In the genomic region with DNA sequence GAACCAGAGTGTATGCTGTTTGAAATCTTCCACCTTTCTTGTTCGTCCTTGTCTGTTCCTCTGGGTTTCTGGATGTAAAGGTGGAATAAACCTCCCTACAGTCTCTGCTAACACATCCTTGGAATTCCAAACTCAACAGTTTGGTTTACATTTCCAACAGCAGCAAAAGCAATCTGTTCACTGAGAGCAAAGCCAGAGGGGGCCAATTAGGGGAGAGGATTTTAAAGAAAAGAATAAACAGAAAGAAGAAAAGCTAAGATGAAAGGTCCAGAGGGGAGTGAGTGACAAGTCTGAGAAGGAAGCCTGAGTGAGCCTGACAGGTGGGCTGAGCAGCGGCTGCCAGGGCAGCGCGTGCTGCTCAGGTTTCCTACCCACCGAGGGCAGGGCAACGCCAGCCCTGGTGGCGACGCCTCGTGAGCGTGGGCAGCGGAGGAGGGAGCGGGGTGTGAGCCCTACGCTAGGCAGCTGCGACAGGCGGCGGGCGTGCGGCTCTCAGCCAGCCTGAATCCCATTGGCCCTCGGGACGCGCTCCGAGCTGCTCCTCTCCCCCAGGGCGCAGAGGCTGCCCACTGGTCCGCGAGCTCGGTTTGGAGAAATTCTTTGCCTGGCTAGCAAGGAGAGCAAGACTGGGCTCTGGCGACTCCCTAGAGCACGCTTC, we compare ENCODE assay signal across 8 mouse cellular contexts. TPM values are rescaled to one million over a fixed set of nuclear protein-coding genes. Genes with fewer than 3 reads are reported as not detected.
A peak's percentile ranks its signal among the peaks of the same experiment; 100 is the strongest.
DNase-seq lines count a peak whose midpoint lies in the region; ATAC-seq lines count a peak whose summit lies in the region.

TSS of gene Vwc2 (plus strand) at position 648 of the 658 bp plus-strand sequence.

- 0% methylated on average over 28 of the region's 28 CpGs for WGBS in heart, embryonic 10.5 days

- no peak for DNase-seq in heart, embryonic 10.5 days (ENCODE audit: low spot score)
- DNase-seq in heart, postnatal 36 days: no peak
- peak; percentile 62 for DNase-seq in ZHBTc4 (ENCODE audit: low read depth, low spot score)
- DNase-seq in frontal cortex, postnatal 14 days (ENCODE audit: low spot score in 2 of 2): peak; percentile 14 to 18
- DNase-seq in left cerebral cortex, postnatal 36 days (ENCODE audit: low spot score in 2 of 2): peak; percentile 40 to 50
- DNase-seq in retina, postnatal 1 day: peak; percentile 77
- no peak for DNase-seq in thymus, postnatal 36 days

- H3K9me3 ChIP-seq in heart, embryonic 10.5 days: no peaks in the 10 kb centered on the region

- peaks cover 63% of the 10 kb centered on the region for H3K27me3 ChIP-seq in heart, embryonic 10.5 days (ENCODE audit: insufficient read depth, poor library complexity, severe bottlenecking)

- H3K36me3 ChIP-seq in heart, embryonic 10.5 days: no peaks in the 10 kb centered on the region

- ATAC-seq in CD4-positive, CD25-positive, alpha-beta regulatory T cell, adult 4 months: no peak

- H3K4me1 ChIP-seq in heart, embryonic 10.5 days: peaks cover 25% of the 10 kb centered on the region

- H3K27ac ChIP-seq in heart, embryonic 10.5 days: no peak within 1 kb of the TSS

- peak within 1 kb of the TSS; percentile 64 for H3K4me3 ChIP-seq in heart, embryonic 10.5 days

- intact Hi-C loops in heart, postnatal 36 days (cut with DNase I): no loop called here
- intact Hi-C loops in left cerebral cortex, postnatal 36 days (cut with DNase I): no loop called here

RNA-seq across cellular contexts. Expression of gene Vwc2, which starts in this region (rescaled TPM):
- 0.23 and 0.35 TPM in 2 replicates for polyA plus RNA-seq in heart, embryonic 10.5 days (2016; fragmentation: Nextera tagmentation; extraction: Ambion mirVana)
- not detected for total RNA-seq in heart, postnatal 36 days (2021)
- total RNA-seq in left cerebral cortex, postnatal 36 days (2021): 10 to 100 TPM in 1 of 2 experiments, 1 to 10 TPM in 1; 9.0 to 10.9 TPM
- under 1 TPM; 0.20 to 0.27 TPM for polyA plus RNA-seq in CD4-positive, CD25-positive, alpha-beta regulatory T cell, adult 4 months (2017; shearing (Covaris generic))

Comparison
In these comparisons a context has a peak if more than half of its experiments do, and no peak if none do; other contexts are left out.
1. RNA of gene Vwc2 (total RNA-seq): 9.0 to 10.9 TPM in left cerebral cortex, postnatal 36 days; not detected in heart, postnatal 36 days; every median in the first group is over 10 times any median in the second.
2. DNase-seq: peak in ZHBTc4 (single experiment), frontal cortex, postnatal 14 days (2 of 2), left cerebral cortex, postnatal 36 days (2 of 2) and retina, postnatal 1 day (single experiment); none in heart, embryonic 10.5 days (single experiment), heart, postnatal 36 days (0 of 2) and thymus, postnatal 36 days (0 of 2).